Mouse (Mus musculus) spleen, adult 12 weeks (tissue): ENCODE data around the gene Ncbp1.
A peak's percentile ranks its signal among the peaks of the same experiment; 100 is the strongest.
"Not testable (repeated sequence)": the region's sequence is repeated elsewhere in the genome, so short reads cannot be mapped to it uniquely, and the experiment has no call there.

Experiments
- DNase-seq: peaks from one replicate; pipeline ENCODE4 v3.0.0; 2022; ENCODE audit warnings: low spot score

The Ncbp1 gene

DNA sequence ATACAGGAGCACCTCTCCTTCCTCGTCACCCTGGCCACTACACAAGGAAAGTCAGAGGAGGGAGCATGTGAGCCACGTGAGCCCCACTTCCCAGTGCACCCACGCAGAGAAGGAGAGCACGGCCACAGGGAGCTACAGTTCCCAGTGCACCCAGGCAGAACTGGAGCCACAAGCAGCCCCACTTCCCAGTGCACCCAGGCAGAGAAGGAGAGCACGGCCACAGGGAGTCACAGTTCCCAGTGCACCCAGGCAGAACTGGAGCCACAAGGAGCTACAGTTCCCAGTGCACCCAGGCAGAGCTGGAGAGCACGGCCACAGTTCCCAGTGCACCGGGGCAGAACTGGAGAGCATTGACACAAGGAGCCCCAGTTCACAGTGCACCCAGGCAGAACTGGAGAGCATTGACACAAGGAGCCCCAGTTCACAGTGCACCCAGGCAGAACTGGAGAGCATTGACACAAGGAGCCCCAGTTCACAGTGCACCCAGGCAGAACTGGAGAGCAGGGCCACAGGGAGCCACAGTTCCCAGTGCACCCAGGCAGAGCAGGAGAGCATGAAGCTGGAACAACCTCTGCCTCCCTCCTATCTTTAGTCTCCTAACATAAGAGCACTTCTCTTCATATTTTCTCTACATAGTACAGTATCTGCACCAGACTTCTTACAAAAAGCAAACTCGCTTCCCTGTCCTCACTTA lies 9.0 kb upstream of the Ncbp1 start:
- no peak for DNase-seq

GRCm38 (mm10) chr4:46130221-46130620 lies 8.2 kb upstream of the Ncbp1 start:
- DNase-seq, result peak; percentile 48

GRCm38 (mm10) chr4:46131791-46132190 lies 6.6 kb upstream of the Ncbp1 start:
- DNase-seq, result no peak

DNA sequence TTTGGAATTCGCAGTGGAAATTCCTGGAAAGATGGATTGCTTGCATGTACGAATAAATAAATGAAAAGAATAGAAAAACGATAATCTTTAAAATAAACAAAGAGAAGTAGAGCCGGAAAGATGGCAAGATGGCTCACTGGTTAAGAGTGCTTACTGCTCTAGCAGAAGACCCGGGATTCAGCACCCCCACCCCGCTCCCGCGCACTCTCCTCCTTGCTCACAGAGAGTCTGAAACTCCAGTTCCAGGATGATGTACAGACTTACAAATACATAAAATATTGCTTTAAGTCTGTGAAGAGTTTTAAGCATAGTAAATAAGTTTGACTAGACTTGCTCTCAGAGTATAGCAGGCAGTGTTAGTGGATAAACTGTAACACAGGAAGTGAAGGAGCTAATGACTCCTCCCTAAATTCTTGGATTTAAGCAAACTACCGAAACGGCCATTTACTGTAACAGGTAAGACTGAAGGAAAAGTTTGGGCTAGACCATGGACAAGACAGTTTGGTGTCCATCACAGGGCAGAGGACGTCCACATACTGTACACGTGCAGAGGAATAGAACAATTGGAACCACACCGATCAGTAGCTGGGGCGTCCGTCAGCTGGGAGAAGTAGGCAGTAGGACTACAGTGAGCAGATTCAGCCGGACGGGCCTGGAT lies 655 bp upstream of the Ncbp1 start:
- no peak for DNase-seq

DNA sequence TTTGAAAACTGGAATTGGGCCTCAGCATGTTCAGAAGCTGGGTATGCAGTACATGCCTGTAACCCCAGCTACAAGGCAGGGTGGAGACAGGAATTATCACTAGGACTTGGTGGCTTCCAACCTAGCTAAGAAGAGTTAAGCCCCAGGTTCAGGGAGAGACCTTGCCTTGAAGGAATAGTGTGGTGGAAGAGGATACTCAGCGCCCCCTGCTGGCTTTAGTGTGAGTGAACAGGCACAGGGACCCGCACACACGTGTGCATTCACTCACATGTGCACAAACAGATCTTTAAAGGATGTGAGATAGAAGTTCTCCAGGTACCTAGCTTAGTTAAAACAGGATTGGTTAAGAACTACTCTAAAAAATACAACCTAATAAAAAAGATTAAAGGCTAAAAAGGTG lies 5.9 kb downstream of the Ncbp1 start:
- DNase-seq, result peak; percentile 22

DNA sequence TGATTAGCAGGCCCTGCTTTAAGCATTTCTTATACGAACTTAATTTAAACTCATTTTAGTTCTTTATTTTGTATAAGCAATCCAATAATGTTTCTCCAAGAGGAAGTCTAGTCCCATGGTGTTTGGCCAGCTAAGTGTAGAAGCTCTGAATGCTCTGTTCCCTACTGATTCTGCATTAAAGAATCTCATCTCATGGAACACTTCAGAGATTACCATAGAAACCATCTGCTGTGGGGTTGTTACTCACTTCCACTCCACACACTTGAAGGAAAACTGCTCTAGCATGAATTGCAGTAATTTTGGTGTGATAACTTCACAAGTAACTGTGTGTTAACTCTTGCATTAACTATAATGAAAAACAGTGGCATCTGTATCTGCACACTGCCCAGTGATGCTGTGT lies 8.5 kb downstream of the Ncbp1 start:
- DNase-seq, result no peak

DNA sequence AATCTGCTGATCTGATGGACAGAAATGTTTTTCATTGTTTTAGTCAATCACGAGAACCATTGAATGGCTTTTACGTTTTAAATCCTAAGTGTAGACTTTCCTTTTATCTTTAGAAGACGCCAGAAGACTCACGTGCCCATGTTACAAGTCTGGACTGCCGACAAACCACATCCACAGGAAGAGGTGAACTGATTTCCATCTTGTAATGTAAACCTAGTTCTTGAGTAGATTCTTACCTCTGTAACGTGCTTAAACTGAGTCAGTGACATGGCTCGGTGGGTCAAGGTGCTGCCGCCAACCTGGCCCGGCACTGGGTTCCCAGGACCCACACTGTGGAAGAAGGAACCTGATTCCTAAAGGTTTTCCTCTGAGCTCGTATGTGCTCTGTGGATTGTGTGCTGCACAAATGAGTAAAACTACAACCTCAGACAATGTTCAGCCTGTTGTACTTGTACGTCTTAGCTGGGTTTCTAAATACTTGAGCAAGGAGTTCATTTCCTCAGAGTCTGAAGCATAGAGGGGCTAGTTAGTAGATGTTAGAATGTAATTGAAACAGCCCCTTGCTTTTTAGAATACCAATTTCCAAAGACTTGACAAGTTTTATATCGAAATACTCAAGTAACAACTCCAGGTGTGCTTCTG lies 13.6 kb downstream of the Ncbp1 start:
- DNase-seq, result no peak

DNA sequence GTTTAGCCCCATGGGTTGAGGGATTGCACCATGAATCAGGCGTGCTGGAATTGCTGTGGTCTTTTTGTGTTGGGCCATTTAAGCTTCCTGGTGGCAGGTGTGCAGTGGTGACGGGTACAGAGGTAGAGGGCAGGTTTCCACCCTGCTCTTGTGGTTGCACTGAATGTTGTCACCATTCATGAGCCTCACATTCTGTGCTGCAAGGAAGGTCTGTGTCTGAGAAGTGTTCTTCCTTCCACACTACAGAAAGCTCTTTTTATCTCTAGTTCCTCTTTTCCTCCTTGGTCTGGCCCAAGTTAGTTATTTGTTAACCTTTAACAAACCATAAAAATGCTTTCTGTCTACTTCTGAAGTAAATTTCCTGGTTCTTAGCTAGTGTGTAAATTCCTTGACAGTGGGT lies 25.6 kb downstream of the Ncbp1 start:
- DNase-seq, result no peak

GRCm38 (mm10) chr4:46165831-46166230 lies 27.4 kb downstream of the Ncbp1 start:
- no peak for DNase-seq

DNA sequence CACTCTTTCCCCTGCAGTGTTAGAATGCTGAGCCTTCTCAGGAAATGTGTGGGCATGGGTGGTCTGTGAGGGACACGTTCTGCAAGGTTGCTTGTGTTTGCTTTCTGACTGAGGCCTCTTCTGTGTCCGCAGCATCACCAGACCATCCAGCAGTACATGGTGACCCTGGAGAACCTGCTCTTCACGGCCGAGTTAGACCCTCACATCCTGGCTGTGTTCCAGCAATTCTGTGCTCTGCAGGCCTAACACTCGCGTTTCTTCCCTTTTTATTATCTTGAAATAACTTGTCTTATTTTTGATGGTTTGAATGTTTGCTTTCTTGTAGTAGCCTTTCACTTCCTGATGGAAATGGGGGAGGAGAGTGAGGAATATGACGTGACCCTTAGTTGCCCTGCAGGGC lies 33.3 kb downstream of the Ncbp1 start:
- DNase-seq, result no peak

GRCm38 (mm10) chr4:46176313-46176712 lies 37.9 kb downstream of the Ncbp1 start:
- no peak for DNase-seq

DNA sequence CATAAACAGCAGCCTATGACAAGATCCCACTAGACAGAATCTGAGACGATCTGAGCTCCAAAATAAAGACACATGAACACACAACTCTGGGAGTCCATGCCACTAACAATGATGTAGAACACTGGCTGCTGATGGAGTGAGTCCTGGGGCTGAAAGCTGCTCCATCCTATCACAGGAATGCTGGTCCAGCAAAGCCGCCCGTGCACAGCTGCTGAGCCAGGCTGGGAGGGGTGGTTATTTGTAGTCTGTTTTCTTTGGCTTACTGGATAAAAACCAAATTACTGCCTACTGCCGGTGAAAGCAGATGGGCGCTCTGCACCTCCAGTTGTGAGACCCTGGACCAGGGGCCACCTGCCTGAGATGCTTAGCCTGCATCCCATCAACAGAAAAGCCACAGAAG lies 38.6 kb downstream of the Ncbp1 start:
- no peak for DNase-seq

DNA sequence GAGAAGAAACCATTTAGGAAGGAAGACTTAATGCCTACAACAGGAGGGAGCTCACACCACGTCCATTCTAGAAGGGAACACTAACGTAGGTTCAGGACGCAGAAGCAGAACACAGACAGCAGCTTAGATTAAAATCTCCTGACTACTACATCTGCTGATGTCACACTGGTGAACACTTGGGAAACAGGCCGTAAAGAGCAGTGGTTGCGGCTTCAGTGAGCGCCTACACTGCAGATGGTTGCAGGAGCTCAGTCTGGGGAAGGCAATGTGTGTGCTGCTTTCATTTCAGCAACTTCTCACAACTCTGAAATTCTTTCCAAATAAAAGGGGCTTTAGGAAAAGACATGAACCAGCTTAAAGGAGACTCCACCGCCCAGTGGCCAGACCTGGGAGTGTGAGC lies 39.1 kb downstream of the Ncbp1 start:
- no peak for DNase-seq

- no peak for DNase-seq
Measured at GRCm38 (mm10) chr4:46181168-46181567, 42.8 kb downstream of the Ncbp1 start.

DNA sequence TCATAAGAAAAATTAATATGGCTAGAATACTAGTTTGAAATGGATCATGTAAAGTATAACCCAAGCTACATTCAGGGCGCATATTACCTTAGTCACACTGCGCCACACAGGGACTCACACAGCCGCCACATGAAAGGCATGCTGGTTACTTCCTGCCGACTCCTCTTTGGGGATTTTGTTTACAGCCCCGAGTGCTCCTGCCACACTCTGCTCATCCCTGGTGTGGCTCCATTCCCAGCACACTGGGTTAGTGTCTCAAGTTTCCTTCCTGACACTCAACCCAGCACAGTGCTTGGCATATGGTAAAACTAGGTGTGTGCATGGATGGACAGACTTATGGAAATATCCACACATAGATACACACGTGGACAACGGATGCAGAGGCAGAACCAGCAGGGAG lies 43.8 kb downstream of the Ncbp1 start:
- no peak for DNase-seq

DNA sequence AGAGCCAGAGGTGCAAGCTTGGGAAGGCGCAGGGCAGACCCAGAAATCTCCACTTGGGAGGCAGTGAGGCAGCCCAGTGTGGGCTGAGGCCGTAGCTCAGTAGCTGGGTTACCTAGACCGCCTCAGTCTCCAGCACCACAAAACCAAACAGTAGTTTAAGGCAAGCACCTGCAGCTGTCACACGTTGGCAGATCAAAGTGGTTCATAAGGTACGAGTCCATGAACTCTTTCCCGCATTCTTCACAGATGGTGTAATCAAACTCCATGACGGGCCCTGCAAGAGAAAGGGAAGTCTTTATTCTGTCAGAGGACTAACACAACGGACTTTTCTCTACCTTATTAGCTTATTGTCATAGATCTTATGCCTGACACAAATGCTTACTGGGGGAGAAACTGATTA lies 47.0 kb downstream of the Ncbp1 start:
- no peak for DNase-seq

- DNase-seq, result no peak
Measured at GRCm38 (mm10) chr4:46185890-46186289, 47.5 kb downstream of the Ncbp1 start.

DNA sequence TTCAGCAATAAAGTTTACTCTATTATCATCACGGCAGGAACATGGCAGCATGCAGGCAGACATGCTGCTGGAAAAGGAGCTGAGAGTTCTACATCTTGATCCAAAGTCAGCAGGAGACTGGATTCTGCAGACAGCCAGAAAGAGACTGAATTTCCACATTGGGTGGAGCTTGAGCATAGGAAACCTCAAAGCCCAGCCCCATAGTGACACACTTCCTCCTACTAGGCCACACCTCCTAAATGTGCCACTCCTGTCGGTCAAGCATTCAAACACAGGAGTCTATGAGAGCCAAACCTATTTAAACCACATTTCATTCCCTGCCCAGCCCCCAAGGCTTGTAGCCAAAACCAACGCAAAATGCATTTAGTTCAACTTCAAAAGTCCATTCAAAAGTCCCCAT lies 48.1 kb downstream of the Ncbp1 start:
- DNase-seq, result no peak

GRCm38 (mm10) chr4:46192011-46192410 lies 53.6 kb downstream of the Ncbp1 start:
- DNase-seq, result not testable (repeated sequence)

DNA sequence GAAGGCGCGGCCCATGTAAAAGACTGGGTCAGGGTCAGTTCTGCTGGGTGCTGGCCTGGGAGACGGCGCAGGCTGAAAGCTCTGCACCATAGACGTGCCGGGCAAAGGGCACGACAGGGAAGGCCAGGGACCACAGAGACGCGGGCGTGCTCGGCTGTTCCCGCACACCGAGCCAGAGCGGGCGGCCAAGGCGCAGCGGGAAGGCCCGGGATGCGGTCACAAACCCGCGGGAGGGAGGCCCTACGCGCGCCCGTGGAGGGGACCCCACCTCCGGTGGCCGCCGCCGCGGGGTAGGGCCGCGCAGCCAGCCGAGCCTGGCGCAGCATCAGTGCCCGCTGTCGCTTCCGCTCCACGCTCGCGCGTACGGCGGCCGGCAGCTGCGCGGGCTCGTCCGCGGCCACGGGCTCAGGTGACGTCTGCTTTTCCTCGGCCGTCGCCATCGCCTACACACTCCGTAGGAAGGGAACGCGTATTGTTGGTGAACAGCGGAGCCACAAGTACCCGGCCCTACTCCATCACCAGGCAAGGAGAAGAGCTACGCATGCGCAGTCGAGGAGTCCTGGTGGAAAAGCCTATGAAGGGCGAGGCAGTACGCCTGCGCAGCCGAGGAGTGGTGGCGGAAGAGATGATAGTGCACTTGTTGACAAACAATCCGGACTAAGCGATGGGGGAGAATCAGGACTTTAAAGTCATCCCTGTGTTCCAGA lies 57.5 kb downstream of the Ncbp1 start, which contains the start of gene Xpa:
Gene Xpa, minus strand, starts transcription at position 531 of the 707 bp plus-strand sequence.
- peak; percentile 87 for DNase-seq

DNA sequence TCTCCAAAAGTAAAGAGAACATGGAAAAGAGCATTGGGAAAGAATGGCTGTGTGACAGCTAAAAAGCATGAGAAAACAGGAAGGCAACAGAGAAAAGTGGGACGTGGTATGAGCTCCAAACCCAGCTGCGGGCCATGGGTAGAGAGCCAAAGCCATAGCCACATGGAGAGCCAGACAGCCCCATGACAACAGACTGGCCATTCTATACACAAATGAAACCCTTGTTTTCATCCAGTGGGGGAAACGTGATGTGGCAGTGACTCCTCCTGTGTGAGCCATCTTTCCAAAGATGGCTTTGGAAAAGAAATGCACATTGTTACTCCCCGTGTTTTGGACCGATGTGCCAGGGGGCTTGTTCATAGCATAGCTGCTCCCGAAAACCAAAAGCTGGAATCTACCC lies 58.1 kb downstream of the Ncbp1 start:
- no peak for DNase-seq

DNA sequence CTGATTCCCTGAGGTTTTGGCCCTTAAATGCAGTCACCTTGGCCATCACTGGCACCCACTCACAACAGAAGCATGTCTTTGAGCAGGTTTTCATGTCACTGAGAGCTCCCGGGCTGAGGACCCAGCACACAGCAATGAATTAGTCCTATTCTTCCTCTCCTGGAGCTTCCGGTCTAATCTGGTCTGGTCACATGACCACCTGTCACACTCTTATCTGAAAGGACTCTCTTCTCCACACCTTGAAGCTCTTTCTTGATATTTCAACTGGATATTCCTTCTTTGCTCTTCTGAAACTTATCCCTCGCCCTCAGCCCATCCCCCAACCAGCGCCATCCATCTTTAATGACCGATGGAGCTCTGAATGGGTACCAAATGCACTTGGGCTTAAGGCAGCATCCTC lies 59.7 kb downstream of the Ncbp1 start:
- no peak for DNase-seq
